Mouse (Mus musculus): ENCODE results near the gene Pde11a. TPM values are rescaled to one million over a fixed set of nuclear protein-coding genes. Genes with fewer than 3 reads are reported as not detected.

The Pde11a gene
- polyA plus RNA-seq, 1 experiment: 1.4 TPM

- no peak for TF ChIP-seq CTCF (IDR thresholded peaks at IDR 0.05; ENCODE audit: extremely low read depth, insufficient read depth, low read length)
- TF ChIP-seq POLR2A (IDR thresholded peaks at IDR 0.05; ENCODE audit: extremely low read depth, insufficient read depth, low read length): no peak
- Histone ChIP-seq H3K4me1 (ENCODE audit: control insufficient read depth, insufficient read depth, low read length) (no peaks in the 10 kb centered on the region), H3K4me3 (ENCODE audit: insufficient read depth, low read length) (no peak overlapping the region), H3K27ac (ENCODE audit: insufficient read depth, low read length) (no peak overlapping the region)
Observed at GRCm38 (mm10) chr2:76088413-76088812, 250.2 kb downstream of the Pde11a start.

GRCm38 (mm10) chr2:76087170-76087569, 251.4 kb downstream of the Pde11a start:
- H3K4me1 ChIP-seq (ENCODE audit: control insufficient read depth, insufficient read depth, low read length): no peaks in the 10 kb centered on the region
- TF ChIP-seq POLR2A (IDR thresholded peaks at IDR 0.05; ENCODE audit: extremely low read depth, insufficient read depth, low read length) (no peak), CTCF (IDR thresholded peaks at IDR 0.05; ENCODE audit: extremely low read depth, insufficient read depth, low read length) (no peak)
- H3K4me3 ChIP-seq (ENCODE audit: insufficient read depth, low read length): no peak overlapping the region
- H3K27ac ChIP-seq (ENCODE audit: insufficient read depth, low read length): no peak overlapping the region

- Histone ChIP-seq H3K4me1 (ENCODE audit: control insufficient read depth, insufficient read depth, low read length) (no peaks in the 10 kb centered on the region), H3K27ac (ENCODE audit: insufficient read depth, low read length) (no peak overlapping the region), H3K4me3 (ENCODE audit: insufficient read depth, low read length) (no peak overlapping the region)
- TF ChIP-seq POLR2A (IDR thresholded peaks at IDR 0.05; ENCODE audit: extremely low read depth, insufficient read depth, low read length) (no peak), CTCF (IDR thresholded peaks at IDR 0.05; ENCODE audit: extremely low read depth, insufficient read depth, low read length) (no peak)
Observed at GRCm38 (mm10) chr2:76084982-76085381, 253.6 kb downstream of the Pde11a start.

GRCm38 (mm10) chr2:76083901-76084300, 254.7 kb downstream of the Pde11a start:
- Histone ChIP-seq H3K27ac (ENCODE audit: insufficient read depth, low read length) (no peak overlapping the region), H3K4me3 (ENCODE audit: insufficient read depth, low read length) (no peak overlapping the region), H3K4me1 (ENCODE audit: control insufficient read depth, insufficient read depth, low read length) (no peaks in the 10 kb centered on the region)
- TF ChIP-seq POLR2A (IDR thresholded peaks at IDR 0.05; ENCODE audit: extremely low read depth, insufficient read depth, low read length) (no peak), CTCF (IDR thresholded peaks at IDR 0.05; ENCODE audit: extremely low read depth, insufficient read depth, low read length) (no peak)

- H3K27ac ChIP-seq (ENCODE audit: insufficient read depth, low read length): no peak overlapping the region
- no peak for TF ChIP-seq CTCF (IDR thresholded peaks at IDR 0.05; ENCODE audit: extremely low read depth, insufficient read depth, low read length)
- no peak for TF ChIP-seq POLR2A (IDR thresholded peaks at IDR 0.05; ENCODE audit: extremely low read depth, insufficient read depth, low read length)
Observed at GRCm38 (mm10) chr2:76083396-76083795, 255.2 kb downstream of the Pde11a start.

GRCm38 (mm10) chr2:76081991-76082390, 256.6 kb downstream of the Pde11a start:
- H3K27ac ChIP-seq (ENCODE audit: insufficient read depth, low read length): no peak overlapping the region
- TF ChIP-seq POLR2A (IDR thresholded peaks at IDR 0.05; ENCODE audit: extremely low read depth, insufficient read depth, low read length) (no peak), CTCF (IDR thresholded peaks at IDR 0.05; ENCODE audit: extremely low read depth, insufficient read depth, low read length) (no peak)
- H3K4me3 ChIP-seq (ENCODE audit: insufficient read depth, low read length): no peak overlapping the region
- H3K4me1 ChIP-seq (ENCODE audit: control insufficient read depth, insufficient read depth, low read length): no peaks in the 10 kb centered on the region

More at GRCm38 (mm10) chr2:76083396-76083795, 255.2 kb downstream of the Pde11a start:
- Histone ChIP-seq H3K4me3 (ENCODE audit: insufficient read depth, low read length) (no peak overlapping the region), H3K4me1 (ENCODE audit: control insufficient read depth, insufficient read depth, low read length) (no peaks in the 10 kb centered on the region)

- H3K4me1 ChIP-seq (ENCODE audit: control insufficient read depth, insufficient read depth, low read length): no peaks in the 10 kb centered on the region
- no peak overlapping the region for H3K4me3 ChIP-seq (ENCODE audit: insufficient read depth, low read length)
- no peak overlapping the region for H3K27ac ChIP-seq (ENCODE audit: insufficient read depth, low read length)
- TF ChIP-seq CTCF (IDR thresholded peaks at IDR 0.05; ENCODE audit: extremely low read depth, insufficient read depth, low read length): no peak
- TF ChIP-seq POLR2A (IDR thresholded peaks at IDR 0.05; ENCODE audit: extremely low read depth, insufficient read depth, low read length): no peak
Observed at GRCm38 (mm10) chr2:76080549-76080948, 258.0 kb downstream of the Pde11a start.

- Histone ChIP-seq H3K4me3 (ENCODE audit: insufficient read depth, low read length) (no peak overlapping the region), H3K4me1 (ENCODE audit: control insufficient read depth, insufficient read depth, low read length) (no peaks in the 10 kb centered on the region), H3K27ac (ENCODE audit: insufficient read depth, low read length) (no peak overlapping the region)
- TF ChIP-seq CTCF (IDR thresholded peaks at IDR 0.05; ENCODE audit: extremely low read depth, insufficient read depth, low read length): no peak
- no peak for TF ChIP-seq POLR2A (IDR thresholded peaks at IDR 0.05; ENCODE audit: extremely low read depth, insufficient read depth, low read length)
Observed at GRCm38 (mm10) chr2:76076838-76077237, 261.7 kb downstream of the Pde11a start.

GRCm38 (mm10) chr2:76076047-76076446, 262.5 kb downstream of the Pde11a start:
- TF ChIP-seq POLR2A (IDR thresholded peaks at IDR 0.05; ENCODE audit: extremely low read depth, insufficient read depth, low read length) (no peak), CTCF (IDR thresholded peaks at IDR 0.05; ENCODE audit: extremely low read depth, insufficient read depth, low read length) (no peak)
- H3K4me1 ChIP-seq (ENCODE audit: control insufficient read depth, insufficient read depth, low read length): no peaks in the 10 kb centered on the region
- H3K4me3 ChIP-seq (ENCODE audit: insufficient read depth, low read length): no peak overlapping the region
- H3K27ac ChIP-seq (ENCODE audit: insufficient read depth, low read length): no peak overlapping the region

- Histone ChIP-seq H3K4me1 (ENCODE audit: control insufficient read depth, insufficient read depth, low read length) (no peaks in the 10 kb centered on the region), H3K4me3 (ENCODE audit: insufficient read depth, low read length) (no peak overlapping the region), H3K27ac (ENCODE audit: insufficient read depth, low read length) (no peak overlapping the region)
- TF ChIP-seq CTCF (IDR thresholded peaks at IDR 0.05; ENCODE audit: extremely low read depth, insufficient read depth, low read length) (no peak), POLR2A (IDR thresholded peaks at IDR 0.05; ENCODE audit: extremely low read depth, insufficient read depth, low read length) (no peak)
Observed at GRCm38 (mm10) chr2:76073079-76073478, 265.5 kb downstream of the Pde11a start.

Measured in cortical plate, adult 2 months (tissue).